Mouse (Mus musculus): ENCODE data around the gene Pnrc2. TPM values are rescaled to one million over a fixed set of nuclear protein-coding genes. Genes with fewer than 3 reads are reported as not detected.

Gene Pnrc2
- total RNA-seq (2021): 10 to 100 TPM; 54.5 to 56.3 TPM

- DNase-seq: peak; percentile 89 to 90
Observed at GRCm38 (mm10) chr4:135873526-135874202, at the start of gene Pnrc2. Gene Pnrc2, minus strand, starts transcription at chr4:135873850.

- DNase-seq: no peak
Observed at GRCm38 (mm10) chr4:135922190-135922589, 48.5 kb upstream of the Pnrc2 start.

GRCm38 (mm10) chr4:135921257-135922120 is 47.8 kb upstream of the Pnrc2 start:
- no peak for DNase-seq

- DNase-seq: peak; percentile 93 to 95
Observed at GRCm38 (mm10) chr4:135920304-135921241, 46.9 kb upstream of the Pnrc2 start, which contains the start of gene Fuca1. Gene Fuca1, plus strand, starts transcription at chr4:135920735.

GRCm38 (mm10) chr4:135919280-135919639 is 45.6 kb upstream of the Pnrc2 start:
- no peak for DNase-seq

- DNase-seq: no peak
Observed at GRCm38 (mm10) chr4:135918635-135919279, 45.1 kb upstream of the Pnrc2 start.

GRCm38 (mm10) chr4:135913433-135913832 is 39.8 kb upstream of the Pnrc2 start:
- DNase-seq: no peak

- no peak for DNase-seq
Observed at GRCm38 (mm10) chr4:135912835-135913234, 39.2 kb upstream of the Pnrc2 start.

- no peak for DNase-seq
Observed at GRCm38 (mm10) chr4:135912164-135912563, 38.5 kb upstream of the Pnrc2 start.

- no peak for DNase-seq
Observed at GRCm38 (mm10) chr4:135911531-135911930, 37.9 kb upstream of the Pnrc2 start.

- DNase-seq: no peak
Observed at GRCm38 (mm10) chr4:135909326-135910066, 35.8 kb upstream of the Pnrc2 start.

GRCm38 (mm10) chr4:135906633-135907032 is 33.0 kb upstream of the Pnrc2 start:
- DNase-seq: no peak

- DNase-seq: no peak
Observed at GRCm38 (mm10) chr4:135904810-135905209, 31.2 kb upstream of the Pnrc2 start.

GRCm38 (mm10) chr4:135902606-135903242 is 29.1 kb upstream of the Pnrc2 start:
- no peak for DNase-seq

GRCm38 (mm10) chr4:135900008-135900407 is 26.4 kb upstream of the Pnrc2 start:
- DNase-seq: no peak

- DNase-seq: no peak
Observed at GRCm38 (mm10) chr4:135899050-135899448, 25.4 kb upstream of the Pnrc2 start.

GRCm38 (mm10) chr4:135898380-135899049 is 24.9 kb upstream of the Pnrc2 start:
- no peak for DNase-seq

GRCm38 (mm10) chr4:135896157-135896556 is 22.5 kb upstream of the Pnrc2 start:
- no peak for DNase-seq

- no peak for DNase-seq
Observed at GRCm38 (mm10) chr4:135895071-135895571, 21.5 kb upstream of the Pnrc2 start, which contains the start of gene Cnr2. Gene Cnr2, plus strand, starts transcription at chr4:135895394.

- DNase-seq: no peak
Observed at GRCm38 (mm10) chr4:135892884-135893283, 19.2 kb upstream of the Pnrc2 start.
